Mouse (Mus musculus) thymus, adult 2 months (tissue): ENCODE measurements at regions not wholly inside any gene's neighbourhood (a gene's known extent, or its start where the extent isn't known, plus 50 kb on each side); places are given as distances from the start of the nearest gene placed in this dataset.

Experiments
- DNase-seq: peaks from one replicate; pipeline ENCODE4 v3.0.0; 2021
- H3K27ac ChIP-seq: fragments of 200-500 bp; 2 replicates; pipeline ENCODE4 v1.5.1; 2012; ENCODE audit warnings: low read length, control low read depth; ENCODE audit not compliant: control insufficient read depth, insufficient read depth
- H3K27me3 ChIP-seq: fragments of 200-500 bp; 2 replicates; pipeline ENCODE4 v1.6.1; 2012; ENCODE audit warnings: mild to moderate bottlenecking, low read length, moderate library complexity, mixed read lengths; ENCODE audit not compliant: control insufficient read depth, insufficient read depth
- H3K36me3 ChIP-seq: fragments of 200-500 bp; 2 replicates; pipeline ENCODE4 v1.6.1; 2012; ENCODE audit warnings: mild to moderate bottlenecking, low read length, moderate library complexity; ENCODE audit not compliant: control insufficient read depth, insufficient read depth
- H3K4me1 ChIP-seq: fragments of 200-500 bp; replicated peaks from 2 replicates; pipeline ENCODE4 v1.6.1; 2012; ENCODE audit warnings: low read length; ENCODE audit not compliant: control insufficient read depth, insufficient read depth
- H3K4me3 ChIP-seq: fragments of 200-500 bp; 2 replicates; pipeline ENCODE4 v1.5.1; 2012; ENCODE audit warnings: mild to moderate bottlenecking, low read length, control low read depth, moderate library complexity; ENCODE audit not compliant: control insufficient read depth, insufficient read depth
- CTCF ChIP-seq: fragments of 200-500 bp; IDR thresholded peaks from 2 replicates; pipeline ENCODE4 v1.5.1; 2012; ENCODE audit warnings: mild to moderate bottlenecking, control low read depth, low read length, moderate library complexity, borderline replicate concordance; ENCODE audit not compliant: control insufficient read depth, poor library complexity, insufficient read depth; ENCODE audit errors: extremely low read depth
- POLR2A ChIP-seq: fragments of 200-500 bp; IDR thresholded peaks from 2 replicates; pipeline ENCODE4 v1.6.1; 2012; ENCODE audit warnings: mild to moderate bottlenecking, low read length, control low read depth, moderate library complexity; ENCODE audit not compliant: control insufficient read depth, poor library complexity, insufficient read depth; ENCODE audit errors: extremely low read depth
- WGBS: fragments of 180-500 bp; shearing (Covaris S2); methylation state at CpG from one replicate; pipeline ENCODE4 v1.1.7; 2018; 5-methylcytosine and 5-hydroxymethylcytosine counted together

DNA sequence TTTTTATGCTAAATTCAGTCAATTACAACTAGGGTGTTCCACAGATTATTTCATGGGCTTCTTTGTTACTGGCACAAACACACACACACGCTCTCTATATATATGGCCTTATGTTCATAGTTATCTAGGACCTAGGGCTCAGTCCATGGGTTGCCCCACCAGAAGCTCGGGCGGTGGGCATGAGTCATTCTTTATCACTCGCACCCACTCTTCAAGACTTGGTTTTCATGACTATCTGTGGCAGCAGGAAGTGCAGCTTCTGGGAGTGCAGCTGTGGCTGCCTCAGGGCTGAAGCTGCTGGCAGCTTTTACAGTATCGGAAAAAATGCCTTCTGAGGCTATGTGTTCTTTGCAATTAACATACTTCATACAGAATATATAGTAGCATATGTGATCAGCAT lies 198.7 kb downstream of the Ipo11 start:
- DNase-seq = no peak
- 90% methylated on average over 5 of the region's 5 CpGs for WGBS
- no peaks in the 10 kb centered on the region for H3K4me1 ChIP-seq
- no peaks in the 10 kb centered on the region for H3K36me3 ChIP-seq
- no peak for TF ChIP-seq CTCF
- TF ChIP-seq POLR2A = no peak
- H3K27ac ChIP-seq = no peak overlapping the region
- no peak overlapping the region for H3K4me3 ChIP-seq
- H3K27me3 ChIP-seq = no peaks in the 10 kb centered on the region

DNA sequence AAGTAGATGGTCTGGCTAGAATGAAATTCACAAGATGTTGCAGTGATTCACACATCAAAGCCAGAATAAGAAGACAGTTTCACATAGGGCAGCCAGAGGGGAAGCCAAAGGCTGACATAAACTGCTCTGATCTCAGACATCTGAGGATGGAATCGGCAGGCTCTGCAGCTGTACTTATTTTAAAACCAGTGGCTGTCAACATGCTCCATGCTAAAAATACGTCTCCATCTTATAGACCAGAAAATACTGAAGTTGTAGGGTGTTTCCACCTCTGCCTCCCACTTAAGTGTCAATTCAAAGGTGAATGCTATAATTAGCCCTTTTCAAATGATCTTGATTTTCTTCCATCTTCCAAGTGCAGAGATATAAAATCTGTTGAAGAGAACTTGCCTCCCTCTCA lies 202.4 kb downstream of the Ipo11 start:
- no peaks in the 10 kb centered on the region for H3K27me3 ChIP-seq
- no peak for DNase-seq
- 86% methylated on average over 2 of the region's 2 CpGs for WGBS
- H3K36me3 ChIP-seq = no peaks in the 10 kb centered on the region
- no peaks in the 10 kb centered on the region for H3K4me1 ChIP-seq
- no peak for TF ChIP-seq CTCF
- no peak for TF ChIP-seq POLR2A
- H3K4me3 ChIP-seq = no peak overlapping the region
- H3K27ac ChIP-seq = no peak overlapping the region

DNA sequence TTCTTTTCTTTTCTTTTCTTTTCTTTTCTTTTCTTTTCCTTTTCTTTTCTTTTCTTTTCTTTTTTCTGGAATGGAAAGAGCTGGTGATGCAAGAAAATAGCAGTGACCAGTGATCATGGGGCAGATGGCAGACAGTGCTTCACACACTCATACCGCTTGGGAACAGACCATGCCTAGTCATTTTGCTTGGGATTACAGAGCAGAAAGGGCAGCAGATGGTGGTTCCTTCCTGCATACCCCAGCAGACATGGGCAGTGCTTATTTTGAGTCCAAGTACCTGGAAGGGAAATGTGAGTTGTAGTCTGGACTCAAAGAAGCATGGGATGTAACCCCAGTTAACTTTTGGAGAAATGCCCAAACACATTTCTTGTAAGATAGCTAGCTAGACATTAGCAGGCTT lies 203.9 kb downstream of the Ipo11 start:
- H3K4me3 ChIP-seq = no peak overlapping the region
- H3K36me3 ChIP-seq = no peaks in the 10 kb centered on the region
- no peak for DNase-seq

DNA sequence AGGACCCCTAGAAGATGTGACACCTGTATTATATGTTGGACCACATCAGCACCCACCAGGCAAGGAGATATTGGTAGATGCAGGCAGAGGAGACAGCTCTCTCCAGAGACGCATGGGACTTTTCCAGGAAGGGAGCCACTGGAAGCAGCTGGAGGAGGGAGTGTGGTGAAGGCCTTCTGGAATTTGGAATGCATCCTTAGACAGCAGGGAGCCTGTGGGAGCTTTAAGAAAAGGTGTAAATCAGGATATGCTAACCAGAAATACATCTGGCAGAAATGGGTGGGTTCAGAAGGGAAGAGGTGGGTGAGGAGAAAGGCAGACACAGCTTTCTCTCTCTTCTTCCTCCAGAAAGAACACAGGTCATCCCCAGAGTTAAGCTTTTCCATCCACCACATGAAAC lies 213.4 kb downstream of the Ipo11 start:
- no peaks in the 10 kb centered on the region for H3K27me3 ChIP-seq
- no peaks in the 10 kb centered on the region for H3K4me1 ChIP-seq
- WGBS = 97% methylated on average over 1 of the region's 1 CpGs
- no peak for TF ChIP-seq POLR2A
- no peak for TF ChIP-seq CTCF
- no peak for DNase-seq
- H3K27ac ChIP-seq = no peak overlapping the region
- no peaks in the 10 kb centered on the region for H3K36me3 ChIP-seq
- H3K4me3 ChIP-seq = no peak overlapping the region

More for the DNA sequence above, 203.9 kb downstream of the Ipo11 start:
- TF ChIP-seq POLR2A (no peak), CTCF (no peak)
- WGBS = 94% methylated on average over 1 of the region's 1 CpGs
- no peaks in the 10 kb centered on the region for H3K4me1 ChIP-seq
- H3K27me3 ChIP-seq = no peaks in the 10 kb centered on the region
- no peak overlapping the region for H3K27ac ChIP-seq

DNA sequence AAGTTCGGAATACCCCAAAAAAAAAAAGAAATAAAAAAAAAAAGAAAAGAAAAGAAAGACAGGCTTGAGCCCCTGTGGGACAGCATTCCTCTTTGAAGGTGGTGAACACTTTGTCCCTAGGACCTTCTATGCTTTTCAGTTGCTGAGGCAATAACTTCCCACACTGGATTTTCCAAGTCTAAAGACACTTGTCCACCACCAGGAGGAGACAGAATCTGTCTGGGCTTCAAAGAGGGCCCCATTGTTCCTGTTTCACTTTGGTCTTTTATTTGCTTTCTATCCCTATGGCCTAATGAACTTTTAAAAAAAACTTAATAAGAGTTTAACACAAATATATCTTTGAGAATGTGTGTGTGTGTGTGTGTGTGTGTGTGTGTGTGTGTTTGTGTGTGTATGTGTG lies 215.6 kb downstream of the Ipo11 start:
- no peak for DNase-seq
- no peak overlapping the region for H3K4me3 ChIP-seq
- no peaks in the 10 kb centered on the region for H3K4me1 ChIP-seq
- H3K27me3 ChIP-seq = no peaks in the 10 kb centered on the region
- no peak for TF ChIP-seq POLR2A
- no peak for TF ChIP-seq CTCF
- no peak overlapping the region for H3K27ac ChIP-seq
- WGBS = 93% methylated on average over 1 of the region's 1 CpGs
- H3K36me3 ChIP-seq = no peaks in the 10 kb centered on the region

DNA sequence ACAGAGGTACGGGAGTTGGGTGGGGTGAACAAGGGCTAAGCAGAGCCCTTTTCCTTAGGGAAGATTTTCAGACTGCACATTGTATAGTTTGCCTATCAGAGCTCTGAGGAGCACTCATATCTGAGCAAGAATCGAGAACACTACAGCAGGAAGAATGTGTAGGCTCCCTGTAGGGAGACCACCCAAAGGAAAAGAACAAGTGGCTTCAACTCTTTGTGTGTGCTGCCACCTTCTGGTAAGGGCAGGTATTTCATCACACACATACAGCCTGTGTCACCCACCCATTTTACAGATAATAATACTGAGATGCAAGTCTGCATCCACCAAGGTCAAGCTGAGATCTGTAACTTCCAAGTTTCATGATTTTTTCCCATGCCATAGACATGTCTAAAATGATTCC lies 221.0 kb downstream of the Ipo11 start:
- TF ChIP-seq POLR2A (no peak), CTCF (no peak)
- H3K27me3 ChIP-seq = no peaks in the 10 kb centered on the region
- no peak overlapping the region for H3K4me3 ChIP-seq
- no peaks in the 10 kb centered on the region for H3K36me3 ChIP-seq
- H3K4me1 ChIP-seq = no peaks in the 10 kb centered on the region
- peak; percentile 26 for DNase-seq
- no peak overlapping the region for H3K27ac ChIP-seq
- 58% methylated on average over 2 of the region's 2 CpGs for WGBS

DNA sequence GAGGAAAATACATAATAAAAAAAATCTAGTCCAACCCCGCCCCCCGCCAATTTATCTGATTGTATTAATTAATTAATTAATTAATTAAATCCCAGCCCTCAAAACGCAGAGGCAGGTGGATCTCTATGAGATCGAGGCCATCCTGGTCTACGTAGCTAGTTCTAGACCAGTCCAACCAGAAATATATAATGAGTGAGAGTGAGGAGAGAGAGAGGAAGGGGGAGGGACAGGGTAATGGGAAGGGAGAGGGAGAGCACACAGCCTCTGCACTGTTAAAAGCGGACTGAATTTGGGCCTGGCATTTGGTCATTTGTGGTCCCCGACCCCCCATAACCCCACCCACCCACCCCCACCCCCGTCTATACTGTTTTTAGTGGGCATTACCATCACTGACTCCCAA lies 221.5 kb downstream of the Ipo11 start:
- H3K27me3 ChIP-seq = no peaks in the 10 kb centered on the region
- no peaks in the 10 kb centered on the region for H3K4me1 ChIP-seq
- DNase-seq = no peak
- H3K27ac ChIP-seq = no peak overlapping the region
- H3K36me3 ChIP-seq = no peaks in the 10 kb centered on the region
- 88% methylated on average over 8 of the region's 8 CpGs for WGBS
- TF ChIP-seq POLR2A = no peak
- no peak for TF ChIP-seq CTCF
- no peak overlapping the region for H3K4me3 ChIP-seq
